Mouse (Mus musculus): Measurements from ENCODE around the gene Pgm2l1.

GRCm38 (mm10) chr7:100204871-100205270, 22.3 kb upstream of the Pgm2l1 start:
- TF ChIP-seq CTCF (IDR thresholded peaks at IDR 0.05; ENCODE audit: borderline replicate concordance, control insufficient read depth, extremely low read depth, insufficient read depth, low read length, poor library complexity): no peak
- no peak for TF ChIP-seq POLR2A (IDR thresholded peaks at IDR 0.05; ENCODE audit: control insufficient read depth, extremely low read depth, insufficient read depth, low read length, poor library complexity)
